Mouse (Mus musculus) cerebellum, adult 9-10 months (tissue): ENCODE data around the gene Ckmt2.

Experiments
- DNase-seq: peaks from one replicate; pipeline ENCODE4 v3.0.0; 2022

Ckmt2 gene

GRCm38 (mm10) chr13:91876741-91877349, at the start of gene Ckmt2:
TSS of gene Ckmt2 (minus strand) at chr13:91876885.
- DNase-seq, result no peak

- DNase-seq, result no peak
Measured at GRCm38 (mm10) chr13:91921010-91921409, 44.3 kb upstream of the Ckmt2 start.

GRCm38 (mm10) chr13:91918764-91919163, 42.1 kb upstream of the Ckmt2 start:
- DNase-seq, result no peak

GRCm38 (mm10) chr13:91917835-91918234, 41.1 kb upstream of the Ckmt2 start:
- DNase-seq, result no peak

GRCm38 (mm10) chr13:91916308-91916707, 39.6 kb upstream of the Ckmt2 start:
- no peak for DNase-seq

GRCm38 (mm10) chr13:91915582-91916239, 39.0 kb upstream of the Ckmt2 start:
- no peak for DNase-seq

GRCm38 (mm10) chr13:91915192-91915581, 38.5 kb upstream of the Ckmt2 start:
- no peak for DNase-seq

GRCm38 (mm10) chr13:91911652-91912051, 35.0 kb upstream of the Ckmt2 start:
- no peak for DNase-seq

- DNase-seq, result no peak
Measured at GRCm38 (mm10) chr13:91911211-91911610, 34.5 kb upstream of the Ckmt2 start.

- DNase-seq, result peak; percentile 46
Measured at GRCm38 (mm10) chr13:91908202-91908980, 31.7 kb upstream of the Ckmt2 start.

- DNase-seq, result no peak
Measured at GRCm38 (mm10) chr13:91906338-91906737, 29.7 kb upstream of the Ckmt2 start.

- DNase-seq, result no peak
Measured at GRCm38 (mm10) chr13:91896476-91896875, 19.8 kb upstream of the Ckmt2 start.

- DNase-seq, result no peak
Measured at GRCm38 (mm10) chr13:91893132-91893531, 16.4 kb upstream of the Ckmt2 start.

- no peak for DNase-seq
Measured at GRCm38 (mm10) chr13:91890031-91890619, 13.4 kb upstream of the Ckmt2 start.

- no peak for DNase-seq
Measured at GRCm38 (mm10) chr13:91884714-91885386, 8.2 kb upstream of the Ckmt2 start.

- DNase-seq, result peak; percentile 21
Measured at GRCm38 (mm10) chr13:91881837-91882480, 5.3 kb upstream of the Ckmt2 start.

- DNase-seq, result no peak
Measured at GRCm38 (mm10) chr13:91880256-91880655, 3.6 kb upstream of the Ckmt2 start.

GRCm38 (mm10) chr13:91877996-91878395, 1.3 kb upstream of the Ckmt2 start:
- no peak for DNase-seq

GRCm38 (mm10) chr13:91877350-91877749, 665 bp upstream of the Ckmt2 start:
- no peak for DNase-seq

- DNase-seq, result no peak
Measured at GRCm38 (mm10) chr13:91875581-91875980, 1.1 kb downstream of the Ckmt2 start.

- no peak for DNase-seq
Measured at GRCm38 (mm10) chr13:91874565-91874964, 2.1 kb downstream of the Ckmt2 start.

- DNase-seq, result no peak
Measured at GRCm38 (mm10) chr13:91873734-91874329, 2.9 kb downstream of the Ckmt2 start.
